Mouse (Mus musculus): ENCODE data around the gene Plxnc1.

The Plxnc1 gene

GRCm38 (mm10) chr10:94944691-94945205 lies at the start of gene Plxnc1:
TSS of gene Plxnc1 (minus strand) at chr10:94944835.
- DNase-seq (ENCODE audit: low spot score in 2 of 2): no peak

GRCm38 (mm10) chr10:94992127-94992526 lies 47.5 kb upstream of the Plxnc1 start:
- DNase-seq (ENCODE audit: low spot score in 2 of 2): peak; percentile 45 to 77

DNA sequence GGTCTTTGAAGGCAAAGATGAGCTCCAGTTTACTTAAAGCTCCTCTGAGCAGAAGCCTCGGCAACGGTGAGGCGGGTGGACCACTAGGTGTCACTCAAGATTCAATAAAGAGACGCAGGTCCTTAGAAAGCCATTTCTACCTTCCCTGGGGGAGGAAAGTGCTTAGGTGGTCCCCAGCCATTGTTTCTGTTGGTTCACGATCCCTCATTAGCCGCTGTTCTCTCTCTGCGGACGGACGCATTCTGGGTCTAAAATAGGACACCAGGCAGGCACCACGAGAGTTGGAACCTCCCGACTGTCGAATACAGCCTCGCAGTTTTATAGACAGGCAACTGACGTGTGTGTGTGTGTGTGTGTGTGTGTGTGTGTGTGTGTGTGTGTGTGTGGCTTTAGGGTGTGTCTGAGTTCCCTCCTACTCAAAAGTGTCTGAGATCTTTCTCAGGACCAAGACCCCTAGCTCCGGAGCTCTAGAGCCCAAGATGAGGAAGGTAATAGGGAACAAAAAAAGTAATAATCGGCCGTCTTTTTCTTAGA lies 47.0 kb upstream of the Plxnc1 start:
- peak; percentile 55 to 68 for DNase-seq (ENCODE audit: low spot score in 2 of 2)

GRCm38 (mm10) chr10:94990768-94991563 lies 46.3 kb upstream of the Plxnc1 start:
- DNase-seq (ENCODE audit: low spot score in 2 of 2): peak; percentile 55 to 56

GRCm38 (mm10) chr10:94989321-94989720 lies 44.7 kb upstream of the Plxnc1 start:
- no peak for DNase-seq (ENCODE audit: low spot score in 2 of 2)

GRCm38 (mm10) chr10:94985103-94985502 lies 40.5 kb upstream of the Plxnc1 start:
- no peak for DNase-seq (ENCODE audit: low spot score in 2 of 2)

DNA sequence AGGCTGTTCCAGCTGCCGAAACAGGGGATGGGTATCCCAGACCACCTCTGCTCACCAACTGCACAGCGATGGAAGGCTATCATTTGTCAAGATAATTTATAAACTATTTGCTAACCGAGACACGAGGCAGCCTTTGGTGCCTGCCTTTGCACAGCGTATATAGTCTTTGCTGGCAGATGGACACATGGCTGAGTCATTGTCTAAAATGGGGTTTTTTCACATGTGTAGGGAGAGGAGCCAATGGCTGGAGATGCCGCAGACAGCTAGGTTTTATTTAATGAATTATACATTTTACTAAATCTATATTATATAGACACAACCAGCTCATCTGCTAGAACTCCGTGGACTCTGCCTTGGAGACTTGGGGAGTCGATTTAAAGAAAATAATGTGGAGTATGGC lies 37.9 kb upstream of the Plxnc1 start:
- DNase-seq (ENCODE audit: low spot score in 2 of 2): no peak

DNA sequence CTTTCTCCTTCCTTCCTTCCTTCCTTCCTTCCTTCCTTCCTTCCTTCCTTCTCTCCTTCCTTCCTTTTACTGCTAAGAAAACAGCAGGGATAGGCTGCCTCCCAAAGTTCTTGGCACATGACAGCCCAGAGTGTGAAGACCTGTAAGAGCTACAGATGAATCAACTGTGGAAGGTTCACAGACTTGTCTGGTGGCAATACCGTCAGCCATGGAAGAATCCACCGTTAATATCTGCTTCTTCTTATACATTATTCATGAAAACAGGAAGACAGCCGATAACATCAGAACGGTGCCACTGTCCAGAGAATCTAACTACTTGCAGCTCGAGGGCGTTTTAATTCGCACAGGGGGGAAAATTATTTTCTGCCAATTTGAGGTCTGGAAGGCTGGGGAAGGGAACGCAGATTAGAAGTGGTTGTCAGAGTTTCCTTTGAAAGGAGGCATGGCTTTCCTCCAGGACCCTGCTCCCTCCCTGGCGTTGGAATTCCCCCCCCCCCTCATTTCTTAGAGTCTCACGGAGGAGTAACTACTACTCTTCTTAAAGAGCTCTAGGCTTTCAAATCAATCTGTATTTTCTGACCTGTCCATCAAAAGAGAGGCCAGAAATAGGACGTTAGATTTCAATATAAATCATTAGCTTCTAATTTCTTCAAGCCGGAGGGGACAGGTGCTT lies 37.0 kb upstream of the Plxnc1 start:
- DNase-seq (ENCODE audit: low spot score in 2 of 2): no peak

DNA sequence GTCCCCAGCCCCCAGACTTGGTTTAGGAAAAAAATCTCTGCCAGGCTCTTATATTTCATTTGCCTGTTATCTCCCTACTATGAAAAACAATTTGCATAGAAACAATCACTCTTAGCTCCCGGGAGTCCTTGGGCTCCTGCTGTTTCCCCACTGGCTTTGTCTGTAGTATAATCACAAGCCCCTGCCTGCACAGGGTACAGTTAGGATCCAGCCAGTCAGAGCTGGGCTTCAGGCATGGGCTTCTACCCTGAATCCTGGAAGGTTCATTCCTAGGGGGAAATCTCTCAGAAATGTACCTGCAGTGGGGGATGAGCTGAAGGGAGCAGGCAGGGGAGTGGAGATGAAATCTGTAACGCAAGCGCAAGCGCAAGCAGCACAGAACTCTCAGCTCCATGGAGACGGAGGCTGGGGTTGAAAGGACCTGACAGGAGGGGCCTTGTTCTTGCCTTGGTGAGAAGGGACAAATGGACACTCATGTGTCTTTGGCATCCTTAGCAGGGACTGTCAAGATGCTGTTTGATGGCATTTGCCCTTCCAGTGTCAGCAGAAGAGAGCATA lies 33.7 kb upstream of the Plxnc1 start:
- no peak for DNase-seq (ENCODE audit: low spot score in 2 of 2)

DNA sequence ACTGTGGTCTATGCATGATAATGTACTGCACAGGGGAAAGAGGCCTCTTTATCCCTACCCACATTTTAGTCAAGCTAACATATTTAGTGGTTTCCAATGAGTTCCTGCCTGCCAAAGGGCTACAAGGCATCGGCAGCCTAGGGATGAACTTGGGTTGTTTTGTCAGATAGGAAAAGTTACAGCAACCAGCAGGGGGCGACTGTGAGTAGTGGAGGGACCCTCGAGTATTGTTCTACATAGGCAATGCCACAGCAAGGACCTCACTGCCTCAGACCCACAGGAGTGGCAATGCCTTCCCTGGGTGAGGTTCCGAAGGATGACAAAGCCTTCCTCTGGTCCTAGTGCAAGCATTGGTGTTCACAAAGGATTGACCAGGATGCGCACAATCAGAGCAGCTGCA lies 31.7 kb upstream of the Plxnc1 start:
- no peak for DNase-seq (ENCODE audit: low spot score in 2 of 2)

DNA sequence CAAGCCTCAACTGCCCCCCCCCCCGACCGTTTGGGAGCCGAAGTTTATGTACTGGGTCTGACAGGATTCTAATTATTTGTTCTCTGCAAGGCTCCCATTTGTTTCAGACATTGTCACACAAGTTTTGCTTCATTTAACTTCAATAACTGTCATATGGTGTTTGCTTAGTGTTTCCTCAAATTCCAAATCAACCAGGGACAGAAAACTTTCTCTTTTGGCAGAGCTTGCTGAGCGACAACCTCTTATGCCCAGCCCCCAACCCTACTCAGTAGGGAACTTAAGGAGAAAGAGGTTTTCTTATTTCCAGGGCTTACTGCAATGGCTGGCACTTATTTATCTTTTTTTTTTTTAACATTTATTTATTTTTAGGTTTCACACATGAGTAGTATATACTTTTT lies 30.5 kb upstream of the Plxnc1 start:
- DNase-seq (ENCODE audit: low spot score in 2 of 2): no peak

GRCm38 (mm10) chr10:94974345-94975098 lies 29.9 kb upstream of the Plxnc1 start:
- DNase-seq (ENCODE audit: low spot score in 2 of 2): no peak

DNA sequence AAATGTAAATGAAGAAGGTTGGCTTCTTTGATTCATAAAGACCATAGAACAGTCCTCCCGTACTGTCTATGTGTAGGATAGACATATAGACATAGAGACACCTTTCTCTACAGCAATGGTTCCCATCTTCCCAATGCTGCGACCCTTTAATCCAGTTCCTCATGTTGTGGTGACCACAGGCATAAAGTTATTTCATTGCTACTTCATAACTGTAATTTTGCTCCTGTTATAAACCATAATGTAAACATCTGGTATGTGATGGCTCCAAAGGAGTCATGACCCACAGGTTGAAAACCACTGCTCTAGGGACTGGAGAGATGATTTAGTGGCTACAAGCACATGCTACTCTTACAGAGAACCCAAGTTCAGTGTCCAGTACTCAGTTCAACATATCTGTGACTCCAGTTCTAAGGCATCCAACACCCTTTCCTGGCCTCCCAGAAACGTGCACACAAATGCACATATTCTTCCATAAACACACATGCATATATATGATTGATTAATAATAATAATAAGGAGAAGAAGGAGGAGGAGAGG lies 27.1 kb upstream of the Plxnc1 start:
- DNase-seq (ENCODE audit: low spot score in 2 of 2): no peak

- DNase-seq (ENCODE audit: low spot score in 2 of 2): no peak
Observed at GRCm38 (mm10) chr10:94970221-94970620, 25.6 kb upstream of the Plxnc1 start.

DNA sequence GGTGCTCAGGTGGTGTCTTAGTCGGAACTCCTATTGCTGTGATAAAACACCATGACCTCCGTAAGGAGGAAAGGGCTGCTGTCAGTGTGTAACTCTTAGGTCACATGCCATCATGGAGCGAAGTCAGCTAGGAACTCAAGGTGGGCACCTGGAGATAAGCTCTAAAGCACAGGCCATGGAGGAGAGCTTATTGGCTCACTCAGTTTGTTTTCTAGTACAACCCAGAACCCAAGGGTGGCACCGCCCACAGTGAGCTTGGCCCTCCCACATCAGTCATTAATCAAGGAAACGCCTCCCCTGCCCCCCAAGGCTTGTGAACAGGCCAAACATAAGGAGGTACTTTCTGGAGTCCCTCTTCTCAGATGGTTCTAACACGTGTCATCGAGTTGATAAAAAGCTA lies 22.8 kb upstream of the Plxnc1 start:
- no peak for DNase-seq (ENCODE audit: low spot score in 2 of 2)

DNA sequence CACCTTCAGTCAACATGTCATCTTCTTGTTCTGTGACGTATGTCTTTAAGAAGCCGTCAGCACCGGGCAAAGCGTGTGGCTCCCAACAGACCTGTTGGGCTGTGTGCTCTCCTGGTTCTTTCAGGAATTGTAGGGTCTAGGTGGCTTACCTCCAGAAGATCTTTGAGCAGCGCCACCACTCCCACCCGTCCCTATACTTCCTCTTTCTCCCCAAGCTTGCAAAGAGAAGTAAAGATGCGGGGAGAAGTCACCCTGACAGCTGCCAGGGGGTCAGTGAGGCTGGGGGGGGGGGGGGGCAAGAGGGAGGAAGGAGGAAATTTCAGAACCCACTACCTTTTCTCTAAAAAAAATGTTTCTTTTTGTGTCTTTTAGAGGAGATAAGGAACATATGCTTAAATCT lies 22.2 kb upstream of the Plxnc1 start:
- DNase-seq (ENCODE audit: low spot score in 2 of 2): no peak

DNA sequence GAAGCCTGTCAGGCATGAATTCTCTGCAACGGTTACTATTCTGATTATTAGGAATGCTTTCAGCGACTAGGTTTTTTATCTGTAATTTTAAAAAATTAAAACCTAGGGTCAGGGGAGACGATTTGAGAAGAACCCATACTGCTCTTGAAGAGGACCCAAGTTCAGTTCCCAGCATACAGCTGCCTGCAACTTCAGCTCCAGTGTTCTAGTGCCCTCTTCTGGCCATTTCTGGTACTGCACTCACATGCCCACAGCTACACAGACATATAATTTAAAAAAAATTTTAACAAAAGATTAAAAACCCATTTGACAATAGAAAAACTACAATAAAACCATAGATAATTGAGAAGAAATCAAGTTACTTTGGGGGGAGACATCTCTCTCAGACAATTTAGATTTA lies 20.5 kb upstream of the Plxnc1 start:
- DNase-seq (ENCODE audit: low spot score in 2 of 2): no peak

- DNase-seq (ENCODE audit: low spot score in 2 of 2): no peak
Observed at GRCm38 (mm10) chr10:94962005-94962404, 17.4 kb upstream of the Plxnc1 start.

DNA sequence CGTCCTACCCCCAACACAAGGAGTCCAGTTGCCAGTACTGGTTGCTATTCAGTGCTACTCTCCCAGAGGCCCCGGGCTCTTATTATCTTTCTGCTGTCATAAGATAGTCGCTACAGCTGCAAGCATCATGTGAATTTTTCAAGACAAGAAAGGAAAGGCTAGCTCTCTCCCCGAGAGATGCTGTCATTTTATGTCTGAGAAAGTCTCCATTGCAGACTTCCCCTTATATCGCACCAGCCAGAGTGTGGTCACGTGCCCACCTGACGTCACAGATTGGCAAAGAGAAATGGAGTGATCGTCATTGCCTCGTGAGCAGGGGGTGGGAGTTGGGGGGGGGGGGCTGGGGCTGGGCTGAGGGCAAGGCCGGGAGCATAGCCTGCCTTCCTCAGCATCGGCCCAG lies 16.6 kb upstream of the Plxnc1 start:
- DNase-seq (ENCODE audit: low spot score in 2 of 2): no peak

DNA sequence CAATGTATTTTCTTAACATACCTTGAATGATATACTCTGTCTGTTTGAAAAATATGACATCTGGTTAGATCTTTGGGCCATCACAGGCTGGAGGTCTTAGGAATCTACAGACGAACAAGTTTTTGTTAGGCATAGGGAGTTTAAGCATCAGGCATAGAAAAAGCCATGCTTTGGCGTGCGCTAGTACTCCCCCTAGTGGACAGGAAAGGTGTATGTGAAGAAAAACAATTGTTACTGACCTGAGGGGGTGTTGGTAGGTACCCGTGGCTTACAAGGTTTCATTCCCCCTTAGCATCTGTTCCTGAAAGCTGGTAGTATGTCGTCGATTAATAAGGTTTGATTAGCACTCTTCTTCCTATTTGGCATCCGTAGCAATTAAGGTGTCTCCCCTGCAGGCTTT lies 13.7 kb upstream of the Plxnc1 start:
- peak in 1 of 2 experiments; percentile 35 for DNase-seq (ENCODE audit: low spot score in 2 of 2)

DNA sequence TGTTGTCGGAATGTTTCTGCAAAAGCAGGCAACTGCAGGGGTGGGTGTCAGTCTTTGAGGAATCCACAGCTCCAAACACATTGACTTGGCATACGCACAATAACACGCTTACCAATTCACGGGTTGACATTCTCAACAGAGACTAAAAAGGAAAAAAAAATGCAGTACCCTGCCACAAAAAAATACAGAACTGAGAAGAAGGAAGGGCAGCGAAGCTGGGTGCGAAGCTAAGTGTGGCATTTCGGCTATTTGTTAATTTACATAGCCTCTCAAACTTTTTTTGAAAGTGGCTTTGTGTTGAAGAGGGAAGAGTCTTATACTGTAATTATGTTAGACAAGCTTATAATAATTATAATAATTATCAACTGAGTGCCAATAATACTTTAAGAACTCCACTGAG lies 13.1 kb upstream of the Plxnc1 start:
- DNase-seq (ENCODE audit: low spot score in 2 of 2): no peak
